24 mouse cellular contexts compared by ENCODE assay signal in genomic region chr6:81988341-81988740, GRCm38 (mm10). TPM values are rescaled to one million over a fixed set of nuclear protein-coding genes. Genes with fewer than 3 reads are reported as not detected.
A peak's percentile ranks its signal among the peaks of the same experiment; 100 is the strongest.
DNase-seq lines count a peak whose midpoint lies in the region; TF ChIP-seq lines count a peak whose summit lies in the region.
"Had no signal": no experiment of that assay in that cellular context is flagged by ENCODE, and none has a peak within 500 bp of the region (broad histone marks: within the 10 kb centered on the region; RNA-seq: fewer than 3 reads in every experiment).

No protein-coding gene starts in this region.

- TF ChIP-seq POLR2A in kidney, adult 2 months (IDR thresholded peaks at IDR 0.05; ENCODE audit: low read depth, low read length), result no peak

- H3K4me1 ChIP-seq in kidney, adult 2 months (ENCODE audit: control insufficient read depth, insufficient read depth, low read length), result peaks cover 34% of the 10 kb centered on the region
- H3K4me1 ChIP-seq: liver, embryonic 13.5 days had no signal

- 95% methylated on average over 5 of the region's 5 CpGs for WGBS in kidney, adult 2 months

- no peak for TF ChIP-seq CTCF in kidney, adult 2 months (conservative IDR thresholded peaks at IDR 0.05; ENCODE audit: insufficient read depth, insufficient read length, low read depth, low read length)

- H3K27ac ChIP-seq in kidney, adult 2 months (ENCODE audit: insufficient read depth, low read depth, low read length), result peak overlapping the region; percentile 85
- H3K27ac ChIP-seq: embryonic facial prominence, embryonic 15.5 days; forebrain, embryonic 12.5 days; heart, embryonic 10.5 days; heart, embryonic 15.5 days; hindbrain, embryonic 12.5 days; intestine, embryonic 15.5 days; liver, embryonic 13.5 days; stomach, embryonic 15.5 days had no signal

- no peak for DNase-seq in kidney, adult 2 months
- DNase-seq in kidney, postnatal 10 days, result no peak
- DNase-seq in layer of hippocampus, postnatal 10 days (ENCODE audit: low spot score in 2 of 2), result peak; percentile 5 to 14
- no peak for DNase-seq in layer of hippocampus, adult 8-10 months (ENCODE audit: low spot score in 2 of 2)
- DNase-seq in thymus, postnatal 14 days, result peak; percentile 1
- no peak for DNase-seq in thymus, postnatal 25 days
- DNase-seq in gastrocnemius, adult 8-10 months (ENCODE audit: low spot score in 2 of 2), result no peak
- DNase-seq: heart, postnatal 36 days; liver, embryonic 13.5 days; midbrain, embryonic 14.5 days; thymus, adult 18-20 months; thymus, postnatal 4 days had no signal

- H3K36me3 ChIP-seq in kidney, adult 2 months (ENCODE audit: control insufficient read depth, insufficient read depth, low read length), result no peaks in the 10 kb centered on the region
- H3K36me3 ChIP-seq: embryonic facial prominence, embryonic 10.5 days; embryonic facial prominence, embryonic 15.5 days; forebrain, embryonic 12.5 days; heart, embryonic 10.5 days; heart, embryonic 15.5 days; hindbrain, embryonic 12.5 days; intestine, embryonic 15.5 days; liver, embryonic 13.5 days; stomach, embryonic 15.5 days had no signal

- H3K27me3 ChIP-seq in kidney, adult 2 months (replicated peaks; ENCODE audit: control insufficient read depth, insufficient read depth, low read length), result no peaks in the 10 kb centered on the region
- H3K27me3 ChIP-seq: embryonic facial prominence, embryonic 15.5 days; heart, embryonic 15.5 days; intestine, embryonic 15.5 days; liver, embryonic 13.5 days; Patski; stomach, embryonic 15.5 days had no signal

- H3K4me3 ChIP-seq in kidney, adult 2 months (ENCODE audit: insufficient read depth, low read depth, low read length), result no peak overlapping the region
- H3K4me3 ChIP-seq: embryonic facial prominence, embryonic 10.5 days; embryonic facial prominence, embryonic 15.5 days; forebrain, embryonic 12.5 days; heart, embryonic 10.5 days; heart, embryonic 15.5 days; hindbrain, embryonic 12.5 days; intestine, embryonic 15.5 days; liver, embryonic 13.5 days; stomach, embryonic 15.5 days had no signal

RNA-seq across cellular contexts. Expression of gene Mrpl19, which starts 22.6 kb away (rescaled TPM):
- polyA plus RNA-seq in kidney, adult 2 months (2012; rRNA removed), result 4.2 and 4.6 TPM in 2 replicates
- 10 to 100 TPM; 28.5 to 33.9 TPM for total RNA-seq in layer of hippocampus, postnatal 10 days (2021)
- total RNA-seq in layer of hippocampus, adult 8-10 months (2022), result 10 to 100 TPM; 31.2 to 35.8 (median 32.9) TPM
- total RNA-seq in gastrocnemius, adult 8-10 months (2022), result 10 to 100 TPM; 13.9 to 19.9 (median 16.6) TPM

RNA-seq across cellular contexts. Expression of gene Eva1a, which starts 52.5 kb away (rescaled TPM):
- polyA plus RNA-seq in kidney, adult 2 months (2012; rRNA removed), result 34.3 and 39.2 TPM in 2 replicates
- 10 to 100 TPM; 12.0 to 13.2 TPM for total RNA-seq in layer of hippocampus, postnatal 10 days (2021)
- 10 to 100 TPM; 12.8 to 16.0 (median 14.0) TPM for total RNA-seq in layer of hippocampus, adult 8-10 months (2022)
- 1 to 10 TPM in 1 of 4 experiments, under 1 TPM in 3; 0.56 to 1.4 (median 0.73) TPM for total RNA-seq in gastrocnemius, adult 8-10 months (2022)
- total RNA-seq: granulocyte monocyte progenitor cell, adult 5-6 weeks; MEL; monocyte, adult 5-6 weeks had no signal

Comparison
In these comparisons a context has a peak if more than half of its experiments do, and no peak if none do; other contexts are left out.
1. DNase-seq: peak in layer of hippocampus, postnatal 10 days (2 of 2) and thymus, postnatal 14 days (single experiment); none in kidney, adult 2 months (single experiment), kidney, postnatal 10 days (single experiment), layer of hippocampus, adult 8-10 months (0 of 2), thymus, postnatal 25 days (single experiment) and gastrocnemius, adult 8-10 months (0 of 2).
2. RNA of gene Eva1a, which starts 52.5 kb away (total RNA-seq): 12.8 to 16.0 TPM in layer of hippocampus, adult 8-10 months and 12.0 to 13.2 TPM in layer of hippocampus, postnatal 10 days; 0.56 to 1.4 TPM in gastrocnemius, adult 8-10 months; every median in the first group is over 4 times any median in the second.